Mouse (Mus musculus) testis, adult 2 months (tissue): ENCODE data around the gene Atxn3.

Experiments
- CTCF ChIP-seq: fragments of 200-500 bp; IDR thresholded peaks from 2 replicates; pipeline ENCODE4 v1.5.1; 2012; ENCODE audit warnings: low read depth, mild to moderate bottlenecking, inconsistent platforms, low read length, moderate library complexity; ENCODE audit not compliant: control insufficient read depth, insufficient read depth, insufficient replicate concordance
- POLR2A ChIP-seq: fragments of 200-500 bp; IDR thresholded peaks from 2 replicates; pipeline ENCODE4 v1.6.1; 2012; ENCODE audit warnings: low read depth, mild to moderate bottlenecking, inconsistent platforms, low read length, moderate library complexity; ENCODE audit not compliant: control insufficient read depth

DNA sequence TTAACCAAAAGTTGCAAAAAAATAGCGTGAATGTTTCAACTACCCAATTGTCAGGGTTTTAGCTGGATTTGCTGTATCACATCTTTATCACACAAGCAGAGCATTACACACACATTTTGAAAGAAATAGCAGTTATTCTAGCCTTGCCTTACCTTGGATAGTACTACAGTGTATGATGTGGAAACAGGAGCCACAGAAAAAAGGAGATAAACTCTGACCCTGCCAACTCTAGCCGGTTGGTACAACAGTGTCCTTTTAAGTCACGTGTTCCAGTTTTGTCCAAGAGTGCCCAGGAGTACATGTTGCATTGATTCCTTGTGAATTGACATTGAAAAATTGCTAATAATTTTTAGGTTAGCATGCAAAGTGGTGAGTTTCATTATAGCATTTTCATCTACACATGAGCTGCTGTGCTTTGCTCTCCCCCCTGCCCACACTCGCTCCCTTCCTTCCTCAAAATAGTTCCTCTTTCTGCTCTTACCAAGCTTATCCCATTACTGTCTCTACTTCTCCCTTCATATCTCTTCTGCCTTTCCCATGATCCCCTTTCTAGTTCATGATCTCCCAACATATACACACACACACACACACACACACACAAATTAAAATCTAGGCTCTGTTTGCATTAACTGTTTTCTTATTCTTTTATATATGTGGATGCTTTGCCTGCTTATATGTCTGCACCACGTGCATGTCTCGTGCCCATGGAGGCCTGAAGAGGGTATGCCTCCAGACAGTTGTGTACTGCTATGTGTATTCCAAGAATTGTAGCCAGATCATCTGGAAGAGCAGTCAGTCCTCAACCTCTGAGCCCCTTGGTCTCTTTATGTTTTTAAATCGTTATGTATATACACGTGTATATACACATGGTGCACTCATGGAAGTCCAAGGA lies 36.8 kb upstream of the Atxn3 start:
- TF ChIP-seq CTCF (no peak), POLR2A (no peak)
